ENCODE assay signal across 9 mouse cellular contexts in the genomic region with DNA sequence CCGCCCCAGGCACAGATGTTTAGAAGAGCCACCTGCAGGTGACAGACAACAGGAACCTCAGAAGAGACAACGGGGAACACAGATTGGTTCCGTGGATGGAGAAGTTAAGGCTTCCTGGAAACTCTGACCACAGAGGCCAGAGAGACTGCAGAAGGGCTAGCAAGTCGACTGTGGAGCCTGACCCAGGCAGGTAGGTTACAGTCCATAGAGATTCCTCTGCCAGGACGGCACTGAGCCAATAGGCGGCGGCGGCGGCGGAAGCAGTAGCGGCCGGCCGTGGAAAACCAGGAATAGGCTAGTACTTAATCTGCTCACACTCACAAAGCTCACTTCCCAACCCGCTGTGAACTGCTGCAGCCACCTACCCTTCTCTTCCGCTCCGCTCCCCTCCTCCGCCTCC. TPM values are rescaled to one million over a fixed set of nuclear protein-coding genes. Genes with fewer than 3 reads are reported as not detected.
DNase-seq lines count a peak whose midpoint lies in the region; ATAC-seq lines count a peak whose summit lies in the region.
"Had no signal": no experiment of that assay in that cellular context is flagged by ENCODE, and none has a peak within 500 bp of the region (broad histone marks: within the 10 kb centered on the region; RNA-seq: fewer than 3 reads in every experiment).

No protein-coding gene starts in this region.

- no peak overlapping the region for H3K27ac ChIP-seq in embryonic facial prominence, embryonic 13.5 days
- peak overlapping the region; percentile 75 for H3K27ac ChIP-seq in heart, embryonic 15.5 days
- peak overlapping the region; percentile 59 for H3K27ac ChIP-seq in kidney, embryonic 16.5 days (ENCODE audit: low read length)
- peak overlapping the region; percentile 61; the same call in 1 of the 2 replicates for H3K27ac ChIP-seq in stomach, embryonic 15.5 days
- H3K27ac ChIP-seq: macrophage had no signal

- ATAC-seq in embryonic facial prominence, embryonic 13.5 days (ENCODE audit: insufficient number of reproducible peaks, insufficient read depth, low FRiP score, low TSS enrichment, low read depth): no peak
- no peak for ATAC-seq in heart, embryonic 15.5 days (replicated peaks; ENCODE audit: insufficient number of reproducible peaks, insufficient read depth, low FRiP score, low read depth)
- ATAC-seq in kidney, embryonic 16.5 days (ENCODE audit: low FRiP score, low TSS enrichment): peak; percentile 9; the same call in 1 of the 2 replicates
- ATAC-seq in stomach, embryonic 15.5 days (ENCODE audit: insufficient read depth, low FRiP score, low read depth): no peak

- no peaks in the 10 kb centered on the region for H3K36me3 ChIP-seq in embryonic facial prominence, embryonic 13.5 days
- no peaks in the 10 kb centered on the region for H3K36me3 ChIP-seq in heart, embryonic 15.5 days
- no peaks in the 10 kb centered on the region for H3K36me3 ChIP-seq in kidney, embryonic 16.5 days (ENCODE audit: insufficient read depth, low read length)
- no peaks in the 10 kb centered on the region for H3K36me3 ChIP-seq in stomach, embryonic 15.5 days

- peak overlapping the region; percentile 25 for H3K4me3 ChIP-seq in embryonic facial prominence, embryonic 13.5 days
- H3K4me3 ChIP-seq in heart, embryonic 15.5 days: peak overlapping the region; percentile 34
- peak overlapping the region; percentile 32 for H3K4me3 ChIP-seq in kidney, embryonic 16.5 days (ENCODE audit: low read length)
- H3K4me3 ChIP-seq in stomach, embryonic 15.5 days (replicated peaks): peak overlapping the region; percentile 17

- peaks cover 5% of the 10 kb centered on the region; the same call in 1 of the 2 replicates for H3K27me3 ChIP-seq in embryonic facial prominence, embryonic 13.5 days
- no peaks in the 10 kb centered on the region for H3K27me3 ChIP-seq in heart, embryonic 15.5 days
- H3K27me3 ChIP-seq in kidney, embryonic 16.5 days (ENCODE audit: insufficient read depth, low read length): no peaks in the 10 kb centered on the region
- H3K27me3 ChIP-seq in stomach, embryonic 15.5 days (replicated peaks): no peaks in the 10 kb centered on the region

- H3K4me2 ChIP-seq in embryonic facial prominence, embryonic 13.5 days: peak overlapping the region; percentile 53
- H3K4me2 ChIP-seq in heart, embryonic 15.5 days: peak overlapping the region; percentile 61
- peak overlapping the region; percentile 54 for H3K4me2 ChIP-seq in kidney, embryonic 16.5 days (replicated peaks; ENCODE audit: low read depth, low read length)
- H3K4me2 ChIP-seq in stomach, embryonic 15.5 days: peak overlapping the region; percentile 54

- peak; percentile 25 to 33 for DNase-seq in spleen, adult 18-20 months
- DNase-seq in spleen, adult 12 weeks (ENCODE audit: low spot score): no peak
- peak; percentile 69 for DNase-seq in lung, postnatal 10 days
- DNase-seq in urinary bladder, postnatal 4 days (ENCODE audit: low spot score in 2 of 2): no peak

- peaks cover 15% of the 10 kb centered on the region for H3K4me1 ChIP-seq in embryonic facial prominence, embryonic 13.5 days
- peaks cover 14% of the 10 kb centered on the region for H3K4me1 ChIP-seq in heart, embryonic 15.5 days (replicated peaks)
- peaks cover 22% of the 10 kb centered on the region for H3K4me1 ChIP-seq in kidney, embryonic 16.5 days (ENCODE audit: insufficient read depth, low read length)
- peaks cover 19% of the 10 kb centered on the region for H3K4me1 ChIP-seq in stomach, embryonic 15.5 days

- H3K9ac ChIP-seq in embryonic facial prominence, embryonic 13.5 days: peak overlapping the region; percentile 52; the same call in 1 of the 2 replicates
- H3K9ac ChIP-seq in heart, embryonic 15.5 days: peak overlapping the region; percentile 55
- H3K9ac ChIP-seq in kidney, embryonic 16.5 days (replicated peaks; ENCODE audit: low read length): peak overlapping the region; percentile 59
- H3K9ac ChIP-seq in stomach, embryonic 15.5 days: no peak overlapping the region

- 6% methylated on average over 17 of the region's 17 CpGs for WGBS in embryonic facial prominence, embryonic 13.5 days
- 1% methylated on average over 17 of the region's 17 CpGs for WGBS in heart, embryonic 15.5 days
- 3% methylated on average over 17 of the region's 17 CpGs for WGBS in kidney, embryonic 16.5 days
- 4% methylated on average over 17 of the region's 17 CpGs for WGBS in stomach, embryonic 15.5 days

- H3K9me3 ChIP-seq in embryonic facial prominence, embryonic 13.5 days: no peaks in the 10 kb centered on the region
- H3K9me3 ChIP-seq in heart, embryonic 15.5 days (replicated peaks): no peaks in the 10 kb centered on the region
- no peaks in the 10 kb centered on the region for H3K9me3 ChIP-seq in kidney, embryonic 16.5 days (ENCODE audit: low read length)
- H3K9me3 ChIP-seq in stomach, embryonic 15.5 days: no peaks in the 10 kb centered on the region

RNA-seq across cellular contexts. Expression of a gene that starts 3.7 kb away (rescaled TPM):
- 508 and 520 TPM in 2 replicates for polyA plus RNA-seq in embryonic facial prominence, embryonic 13.5 days (2015; fragmentation: Nextera tagmentation; extraction: Ambion mirVana)
- polyA plus RNA-seq in heart, embryonic 15.5 days (2015; fragmentation: Nextera tagmentation; extraction: Ambion mirVana): 409 and 423 TPM in 2 replicates
- polyA plus RNA-seq in kidney, embryonic 16.5 days (2015; fragmentation: Nextera tagmentation; extraction: Ambion mirVana): 537 and 602 TPM in 2 replicates
- 589 and 688 TPM in 2 replicates for polyA plus RNA-seq in stomach, embryonic 15.5 days (2015; fragmentation: Nextera tagmentation; extraction: Ambion mirVana)

RNA-seq across cellular contexts. Expression of a gene that starts 5.6 kb away (rescaled TPM):
- 23.3 and 24.5 TPM in 2 replicates for polyA plus RNA-seq in embryonic facial prominence, embryonic 13.5 days (2015; fragmentation: Nextera tagmentation; extraction: Ambion mirVana)
- 26.5 and 27.8 TPM in 2 replicates for polyA plus RNA-seq in heart, embryonic 15.5 days (2015; fragmentation: Nextera tagmentation; extraction: Ambion mirVana)
- polyA plus RNA-seq in kidney, embryonic 16.5 days (2015; fragmentation: Nextera tagmentation; extraction: Ambion mirVana): 21.7 and 21.9 TPM in 2 replicates
- polyA plus RNA-seq in stomach, embryonic 15.5 days (2015; fragmentation: Nextera tagmentation; extraction: Ambion mirVana): 15.1 and 15.2 TPM in 2 replicates

RNA-seq across cellular contexts. Expression of a gene that starts 15.9 kb away (rescaled TPM):
- 19.3 and 19.6 TPM in 2 replicates for polyA plus RNA-seq in embryonic facial prominence, embryonic 13.5 days (2015; fragmentation: Nextera tagmentation; extraction: Ambion mirVana)
- polyA plus RNA-seq in heart, embryonic 15.5 days (2015; fragmentation: Nextera tagmentation; extraction: Ambion mirVana): 6.7 and 8.7 TPM in 2 replicates
- polyA plus RNA-seq in kidney, embryonic 16.5 days (2015; fragmentation: Nextera tagmentation; extraction: Ambion mirVana): 13.9 and 17.2 TPM in 2 replicates
- 14.1 and 17.1 TPM in 2 replicates for polyA plus RNA-seq in stomach, embryonic 15.5 days (2015; fragmentation: Nextera tagmentation; extraction: Ambion mirVana)

RNA-seq across cellular contexts. Expression of a gene that starts 42.2 kb away (rescaled TPM):
- polyA plus RNA-seq in embryonic facial prominence, embryonic 13.5 days (2015; fragmentation: Nextera tagmentation; extraction: Ambion mirVana): 74.1 and 76.3 TPM in 2 replicates
- polyA plus RNA-seq in heart, embryonic 15.5 days (2015; fragmentation: Nextera tagmentation; extraction: Ambion mirVana): 51.2 and 53.6 TPM in 2 replicates
- 73.4 and 76.1 TPM in 2 replicates for polyA plus RNA-seq in kidney, embryonic 16.5 days (2015; fragmentation: Nextera tagmentation; extraction: Ambion mirVana)
- 73.7 and 77.1 TPM in 2 replicates for polyA plus RNA-seq in stomach, embryonic 15.5 days (2015; fragmentation: Nextera tagmentation; extraction: Ambion mirVana)

RNA-seq across cellular contexts. Expression of a gene that starts 42.2 kb away (rescaled TPM):
- polyA plus RNA-seq in embryonic facial prominence, embryonic 13.5 days (2015; fragmentation: Nextera tagmentation; extraction: Ambion mirVana): 69.1 and 72.3 TPM in 2 replicates
- polyA plus RNA-seq in heart, embryonic 15.5 days (2015; fragmentation: Nextera tagmentation; extraction: Ambion mirVana): 28.9 and 34.5 TPM in 2 replicates
- polyA plus RNA-seq in kidney, embryonic 16.5 days (2015; fragmentation: Nextera tagmentation; extraction: Ambion mirVana): 67.9 and 73.8 TPM in 2 replicates
- polyA plus RNA-seq in stomach, embryonic 15.5 days (2015; fragmentation: Nextera tagmentation; extraction: Ambion mirVana): 53.1 and 54.9 TPM in 2 replicates

Comparison
In these comparisons a context has a peak if more than half of its experiments do, and no peak if none do; other contexts are left out.
1. DNase-seq: peak in spleen, adult 18-20 months (2 of 2) and lung, postnatal 10 days (single experiment); none in spleen, adult 12 weeks (single experiment) and urinary bladder, postnatal 4 days (0 of 2).
2. Peak in every context shown above with its lines, with median percentiles within 50 percentile points of each other: H3K4me2 ChIP-seq and H3K4me3 ChIP-seq.